Mouse (Mus musculus) testis, adult 2 months (tissue): ENCODE measurements around the gene Btf3.

Experiments
- CTCF ChIP-seq: fragments of 200-500 bp; IDR thresholded peaks from 2 replicates; pipeline ENCODE4 v1.5.1; 2012; ENCODE audit warnings: low read depth, mild to moderate bottlenecking, inconsistent platforms, low read length, moderate library complexity; ENCODE audit not compliant: control insufficient read depth, insufficient read depth, insufficient replicate concordance
- POLR2A ChIP-seq: fragments of 200-500 bp; IDR thresholded peaks from 2 replicates; pipeline ENCODE4 v1.6.1; 2012; ENCODE audit warnings: low read depth, mild to moderate bottlenecking, inconsistent platforms, low read length, moderate library complexity; ENCODE audit not compliant: control insufficient read depth

GRCm38 (mm10) chr13:98317911-98318310 is 1.1 kb upstream of the Btf3 start:
- TF ChIP-seq POLR2A (no peak), CTCF (no peak)
